Mouse (Mus musculus) embryo, embryonic 9.5 days (tissue): ENCODE measurements around the gene Cd40.

ENCODE experiments used
- DNase-seq: peaks from one replicate; pipeline ENCODE4 v3.0.0-alpha.2; 2017; ENCODE audit errors: extremely low spot score

The Cd40 gene

DNA sequence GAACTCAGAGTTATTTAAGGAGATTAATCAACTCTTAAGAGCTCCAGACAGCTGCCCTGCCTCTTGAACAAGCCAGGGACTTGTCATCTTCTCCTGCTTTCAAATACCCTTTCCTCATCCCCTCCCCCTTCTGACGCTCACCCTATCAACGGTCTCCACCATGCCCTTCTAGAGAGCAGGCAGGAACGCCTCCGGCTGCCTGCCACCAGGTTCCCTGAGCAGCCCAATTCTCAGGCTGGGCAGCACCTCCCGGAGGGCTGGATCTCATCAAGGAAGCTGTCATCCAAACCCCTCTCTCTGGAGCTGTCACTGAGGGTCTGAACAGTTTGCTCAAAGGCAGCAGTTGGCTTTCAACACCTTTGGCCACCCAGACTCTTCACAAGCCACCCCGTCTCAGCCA lies 45.3 kb downstream of the Cd40 start:
- DNase-seq = no peak

DNA sequence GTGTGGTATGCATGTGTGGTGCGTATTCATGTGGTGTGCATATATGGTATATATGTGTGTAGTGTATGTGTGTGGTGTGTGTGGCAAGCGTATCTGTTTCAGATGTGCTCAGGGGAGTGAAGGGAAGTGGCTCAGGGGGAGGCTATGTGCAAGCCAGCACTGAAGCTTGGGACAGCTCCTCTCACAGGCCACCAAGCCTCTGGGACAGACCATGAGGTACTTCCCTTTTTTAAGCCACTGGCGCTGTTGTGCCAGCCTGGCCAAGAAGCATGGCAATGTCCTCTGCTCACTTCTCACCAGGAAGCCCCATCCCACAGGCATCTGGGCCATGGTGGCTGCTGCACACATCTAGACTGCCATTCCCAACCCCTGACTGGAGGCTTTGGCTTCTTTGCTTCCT lies 47.5 kb downstream of the Cd40 start:
- DNase-seq = no peak

DNA sequence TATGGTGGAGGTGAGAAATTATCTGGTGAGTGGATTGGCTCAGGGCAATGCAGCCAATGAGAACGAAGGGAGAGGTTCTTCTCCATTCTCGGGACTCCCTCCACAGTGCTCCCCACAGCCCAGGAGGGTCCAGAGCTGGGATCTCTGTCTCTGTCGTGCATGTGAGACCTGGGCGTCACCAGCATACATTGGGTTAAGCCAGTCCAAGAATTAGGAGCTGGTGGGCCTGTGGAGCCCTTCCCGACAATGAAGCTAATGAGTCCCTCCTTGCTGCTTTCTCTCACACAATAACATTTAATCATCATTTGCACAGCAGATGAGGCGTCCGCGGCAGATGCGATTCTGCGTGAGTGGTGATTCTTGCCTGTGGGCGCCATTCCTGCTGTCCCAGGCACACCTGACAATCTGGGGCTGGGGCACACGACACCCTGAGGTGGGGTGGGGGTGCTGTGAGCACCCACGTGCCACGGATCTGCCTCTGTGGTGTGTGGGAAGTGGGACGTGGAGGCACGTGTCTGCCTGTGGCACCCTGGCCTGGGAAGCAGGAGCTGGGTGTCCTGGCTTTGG lies 50.2 kb downstream of the Cd40 start:
- no peak for DNase-seq

DNA sequence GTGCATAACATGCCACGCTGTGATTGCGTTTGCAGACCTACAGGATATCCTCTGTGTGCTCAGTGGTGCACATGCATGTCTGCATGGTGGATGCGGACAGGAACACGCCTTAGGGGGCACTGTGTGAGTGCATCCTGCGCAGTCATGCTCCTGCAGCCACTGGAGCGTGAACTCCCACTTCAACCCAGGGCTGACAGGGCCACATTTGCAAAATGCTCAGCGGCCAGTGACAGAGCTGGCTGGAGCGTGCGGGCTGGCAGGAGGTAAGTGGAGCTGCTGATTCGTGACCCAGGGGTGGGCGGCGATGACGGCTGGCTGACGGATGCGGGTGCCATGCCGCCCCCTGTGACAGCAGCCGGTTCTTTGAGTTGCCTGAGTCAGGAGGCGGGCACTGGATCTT lies 51.2 kb downstream of the Cd40 start:
- DNase-seq = no peak

DNA sequence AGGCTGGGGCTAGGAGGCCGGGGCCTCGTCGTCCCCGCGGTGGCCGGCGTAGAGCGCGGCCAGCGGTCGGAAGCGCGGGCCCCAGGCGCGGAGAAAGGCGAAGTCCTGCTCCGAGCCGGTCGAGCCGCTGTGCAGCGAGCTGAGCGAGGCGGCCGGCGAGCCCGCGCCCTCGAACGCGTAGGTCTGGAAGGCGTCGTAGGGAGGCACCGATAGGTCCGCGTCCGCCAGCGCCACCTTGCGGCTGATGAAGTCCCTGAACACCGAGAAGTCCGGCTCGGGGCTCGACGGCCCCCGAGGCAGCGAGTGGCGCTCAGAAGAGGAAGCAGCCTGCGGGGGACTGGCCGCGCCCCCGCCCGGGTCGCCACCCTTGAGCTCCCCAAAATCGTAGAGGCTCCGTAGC lies 56.7 kb downstream of the Cd40 start:
- peak; percentile 84 for DNase-seq

DNA sequence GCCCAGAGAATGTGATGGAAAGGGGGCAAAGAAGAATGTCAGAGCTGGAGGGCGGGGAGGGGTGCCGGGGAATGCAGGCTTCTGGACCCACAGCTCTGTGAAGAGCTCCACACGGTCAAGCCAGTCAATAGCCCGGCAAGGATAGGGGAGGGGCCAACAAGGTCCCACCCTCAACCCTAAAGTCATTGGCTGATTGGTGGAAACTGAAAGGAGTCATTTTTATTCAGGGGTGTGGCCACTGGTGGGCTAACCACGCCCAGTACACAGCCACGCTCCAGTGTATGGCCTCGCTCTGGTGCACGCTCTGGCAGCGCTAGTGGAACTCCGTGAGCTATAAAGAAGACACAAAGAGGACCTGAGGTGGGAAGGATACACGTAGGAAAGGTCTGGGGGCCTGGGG lies 58.3 kb downstream of the Cd40 start:
- peak; percentile 63 for DNase-seq

DNA sequence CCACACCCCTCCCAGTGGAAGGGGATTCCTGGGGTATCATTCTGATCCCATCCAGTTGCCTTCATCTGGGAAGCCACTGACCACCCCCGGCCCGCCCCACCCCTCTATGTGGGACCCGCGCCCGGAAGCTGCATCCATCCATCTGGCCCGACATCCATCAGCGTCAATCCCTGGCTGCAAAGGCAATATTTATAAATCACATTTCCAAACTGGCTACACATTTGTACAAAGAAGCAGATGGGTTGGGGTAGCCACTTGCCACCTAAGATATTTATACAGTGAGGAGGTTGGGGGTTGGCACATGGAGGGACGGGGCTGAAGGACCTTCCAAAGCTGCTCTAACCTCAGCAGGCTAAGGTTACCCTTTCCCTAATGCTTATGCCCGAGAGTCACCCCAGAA lies 65.3 kb downstream of the Cd40 start:
- DNase-seq = no peak

DNA sequence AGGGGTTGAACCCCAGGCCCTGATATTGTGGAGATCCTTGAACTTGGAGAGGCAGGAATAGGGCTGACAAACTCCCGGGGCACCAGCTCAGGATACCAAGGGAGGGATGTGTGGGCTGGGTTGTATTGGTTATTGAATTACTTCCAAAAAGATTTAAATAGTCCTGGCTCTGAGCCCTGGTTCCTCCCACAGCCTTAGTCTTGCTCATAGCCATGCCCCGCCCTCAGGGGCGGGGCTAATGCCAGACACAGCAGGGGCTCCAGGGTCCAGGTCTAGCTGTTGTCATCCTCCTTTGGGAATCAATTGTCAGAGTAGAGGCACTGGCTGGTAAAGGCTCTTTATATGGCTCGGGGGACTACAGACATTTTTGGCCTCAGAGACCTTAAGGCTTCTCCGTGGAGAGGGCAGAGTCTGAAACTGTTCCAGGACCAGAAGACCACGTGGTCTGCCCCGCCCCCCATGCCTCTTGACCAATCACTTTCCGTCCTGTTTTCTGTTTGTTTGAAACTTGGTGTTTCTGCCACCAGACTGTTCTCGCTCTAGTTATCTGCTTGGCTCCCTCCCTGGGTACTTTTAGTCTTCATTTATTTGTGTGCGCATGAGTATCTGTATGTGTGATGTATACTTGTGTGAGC lies 65.9 kb downstream of the Cd40 start:
- no peak for DNase-seq
